Mouse (Mus musculus) stomach, postnatal 0 days (tissue): ENCODE data around the gene Gm21983. TPM values are rescaled to one million over a fixed set of nuclear protein-coding genes. Genes with fewer than 3 reads are reported as not detected.
A peak's percentile ranks its signal among the peaks of the same experiment; 100 is the strongest.

ENCODE experiments used
- ATAC-seq: fragments of 200-750 bp; cut with Nextera tagmentation; 2 replicates; pipeline ENCODE4 v1.8.0; 2017; ENCODE audit not compliant: low FRiP score, low TSS enrichment
- DNase-seq: peaks from one replicate; pipeline ENCODE4 v3.0.0-alpha.2; 2016; ENCODE audit warnings: low spot score
- H3K27ac ChIP-seq: fragments of 300-500 bp; sonication (generic); replicated peaks from 2 replicates; pipeline ENCODE4 v1.5.1; 2014; ENCODE audit warnings: mild to moderate bottlenecking, control low read depth
- H3K27me3 ChIP-seq: fragments of 300-500 bp; sonication (generic); 2 replicates; pipeline ENCODE4 v1.6.1; 2014; ENCODE audit warnings: low read length; ENCODE audit not compliant: control insufficient read depth, insufficient read depth
- H3K36me3 ChIP-seq: fragments of 300-500 bp; sonication (generic); 2 replicates; pipeline ENCODE4 v1.6.1; 2014; ENCODE audit warnings: low read length, mixed read lengths; ENCODE audit not compliant: control insufficient read depth, insufficient read depth
- H3K4me1 ChIP-seq: fragments of 300-500 bp; sonication (generic); replicated peaks from 2 replicates; pipeline ENCODE4 v1.6.1; 2014; ENCODE audit warnings: antibody characterized with exemption; ENCODE audit not compliant: control insufficient read depth, insufficient read depth
- H3K4me2 ChIP-seq: fragments of 300-500 bp; sonication (generic); replicated peaks from 2 replicates; pipeline ENCODE4 v1.6.1; 2014; ENCODE audit warnings: low read depth, mild to moderate bottlenecking, control low read depth, moderate library complexity
- H3K4me3 ChIP-seq: fragments of 300-500 bp; sonication (generic); 2 replicates; pipeline ENCODE4 v1.5.1; 2014; ENCODE audit warnings: low read depth, low read length, control low read depth
- H3K9ac ChIP-seq: fragments of 300-500 bp; sonication (generic); 2 replicates; pipeline ENCODE4 v1.6.1; 2014; ENCODE audit warnings: mild to moderate bottlenecking, low read length, control low read depth, mixed read lengths
- H3K9me3 ChIP-seq: fragments of 300-500 bp; sonication (generic); 2 replicates; pipeline ENCODE4 v1.6.1; 2016; ENCODE audit warnings: low read length; ENCODE audit not compliant: control insufficient read depth
- CTCF ChIP-seq: IDR thresholded peaks from 2 replicates; pipeline ENCODE4 v1.5.1; 2016; ENCODE audit warnings: antibody characterized with exemption, low read depth, mild to moderate bottlenecking, moderate library complexity
- EP300 ChIP-seq: optimal IDR thresholded peaks from 2 replicates; pipeline ENCODE3; 2016; ENCODE audit warnings: antibody characterized with exemption
- WGBS: fragments of 180-500 bp; shearing (Covaris S2); extraction: QIAGEN DNeasy Blood & Tissue Kit; methylation state at CpG from one replicate; pipeline ENCODE4 v1.1.7; 2014; 5-methylcytosine and 5-hydroxymethylcytosine counted together
- polyA plus RNA-seq: library from polyadenylated mRNA; unstranded; fragments of >200 nt; fragmentation: Nextera tagmentation; extraction: Ambion mirVana; gene quantifications from 2 replicates; pipeline ENCODE4 v1.2.1, GENCODE M21; 2015

Gm21983 gene
- polyA plus RNA-seq, 1 experiment from 2014 or later = not detected

DNA sequence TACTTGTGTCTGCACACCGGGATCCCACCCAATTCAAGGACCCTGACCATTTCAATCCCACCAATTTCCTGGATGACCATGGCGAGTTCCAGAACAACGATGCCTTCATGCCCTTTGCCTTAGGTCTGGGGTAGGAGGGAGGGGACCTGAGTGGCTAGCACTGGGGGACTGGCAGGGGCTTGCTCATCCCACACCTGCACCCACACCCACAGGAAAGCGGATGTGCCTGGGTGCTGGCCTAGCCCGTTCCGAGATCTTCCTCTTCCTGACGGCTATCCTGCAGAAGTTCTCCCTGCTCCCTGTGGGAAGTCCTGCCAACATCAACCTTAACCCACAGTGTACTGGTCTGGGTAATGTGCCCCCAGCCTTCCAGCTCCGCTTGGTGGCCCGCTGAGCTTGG is 22.7 kb downstream of the Gm21983 start:
- Histone ChIP-seq H3K9ac (no peak overlapping the region), H3K27ac (no peak overlapping the region), H3K4me3 (no peak overlapping the region), H3K36me3 (peaks cover 13% of the 10 kb centered on the region), H3K4me1 (0 out of 2 replicates have a peak, but pooled peaks cover 2% of the 10 kb centered on the region), H3K27me3 (no peaks in the 10 kb centered on the region), H3K9me3 (no peaks in the 10 kb centered on the region), H3K4me2 (no peak overlapping the region)
- WGBS = 96% methylated on average over 9 of the region's 9 CpGs
- no peak for DNase-seq
- TF ChIP-seq EP300 (no peak), CTCF (no peak)
- ATAC-seq = no peak

DNA sequence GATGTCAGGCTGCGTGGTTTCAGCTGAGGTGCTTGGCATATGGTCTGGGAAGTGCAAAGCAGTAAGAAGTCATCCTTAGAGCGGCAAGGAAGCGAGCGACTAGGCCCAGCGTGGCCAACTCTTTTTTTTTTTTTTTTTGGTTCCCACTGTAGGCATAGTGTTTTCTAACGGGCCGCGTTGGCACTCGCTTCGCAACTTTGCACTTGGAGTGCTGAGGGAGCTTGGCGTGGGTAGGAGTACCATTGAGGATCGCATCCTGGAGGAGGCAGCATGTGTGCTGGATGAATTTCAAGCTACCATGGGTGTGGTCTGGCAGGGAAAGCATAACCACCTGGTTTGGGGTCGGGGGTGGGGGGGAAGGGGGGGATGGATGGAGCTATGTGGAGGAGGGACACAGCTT is 24.9 kb downstream of the Gm21983 start:
- 0 out of 2 replicates have a peak, but pooled peaks cover 2% of the 10 kb centered on the region for H3K4me1 ChIP-seq
- no peaks in the 10 kb centered on the region for H3K27me3 ChIP-seq
- no peak for ATAC-seq

GRCm38 (mm10) chr7:27153205-27153764 is 27.6 kb downstream of the Gm21983 start, which contains the start of gene Cyp2t4:
Cyp2t4 (plus strand) TSS chr7:27153714.
- Histone ChIP-seq H3K4me3 (no peak within 1 kb of the TSS), H3K4me1 (no peaks in the 10 kb centered on the region), H3K9me3 (no peaks in the 10 kb centered on the region), H3K9ac (peak within 1 kb of the TSS; percentile 41; the same call in 1 of the 2 replicates), H3K27me3 (no peaks in the 10 kb centered on the region), H3K27ac (peak within 1 kb of the TSS; percentile 82), H3K36me3 (peaks cover 2% of the 10 kb centered on the region), H3K4me2 (no peak within 1 kb of the TSS)
- peak; percentile 81 for DNase-seq
- TF ChIP-seq CTCF (no peak), EP300 (no peak)
- ATAC-seq = peak; percentile 80
- 32% methylated on average over 10 of the region's 10 CpGs for WGBS

More for the DNA sequence above, 24.9 kb downstream of the Gm21983 start:
- no peak for DNase-seq
- Histone ChIP-seq H3K4me2 (no peak overlapping the region), H3K9me3 (no peaks in the 10 kb centered on the region), H3K36me3 (peaks cover 13% of the 10 kb centered on the region), H3K27ac (no peak overlapping the region), H3K4me3 (no peak overlapping the region), H3K9ac (no peak overlapping the region)
- WGBS = 80% methylated on average over 13 of the region's 13 CpGs
- TF ChIP-seq EP300 (no peak), CTCF (no peak)

GRCm38 (mm10) chr7:27136410-27136996 is 44.4 kb downstream of the Gm21983 start:
- Histone ChIP-seq H3K9me3 (no peaks in the 10 kb centered on the region), H3K4me1 (no peaks in the 10 kb centered on the region), H3K27ac (peak overlapping the region; percentile 58; the same call in 1 of the 2 replicates), H3K36me3 (no peaks in the 10 kb centered on the region), H3K4me3 (no peak overlapping the region), H3K4me2 (no peak overlapping the region), H3K9ac (no peak overlapping the region), H3K27me3 (no peaks in the 10 kb centered on the region)
- WGBS = 26% methylated on average over 8 of the region's 8 CpGs
- ATAC-seq (peak; percentile 47; the same call in 1 of the 2 replicates), DNase-seq (no peak)
- TF ChIP-seq CTCF = no peak
- TF ChIP-seq EP300 = peak; percentile 13

- no peaks in the 10 kb centered on the region for H3K27me3 ChIP-seq
- no peaks in the 10 kb centered on the region for H3K9me3 ChIP-seq
- H3K4me2 ChIP-seq = no peak overlapping the region
- H3K27ac ChIP-seq = no peak overlapping the region
- TF ChIP-seq EP300 = no peak
- TF ChIP-seq CTCF = no peak
- no peak for ATAC-seq
- no peak overlapping the region for H3K9ac ChIP-seq
- no peak overlapping the region for H3K4me3 ChIP-seq
- H3K36me3 ChIP-seq = no peaks in the 10 kb centered on the region
- no peak for DNase-seq
- WGBS = 72% methylated on average over 4 of the region's 4 CpGs
- no peaks in the 10 kb centered on the region for H3K4me1 ChIP-seq
Observed at GRCm38 (mm10) chr7:27133757-27134156, 47.1 kb downstream of the Gm21983 start.

DNA sequence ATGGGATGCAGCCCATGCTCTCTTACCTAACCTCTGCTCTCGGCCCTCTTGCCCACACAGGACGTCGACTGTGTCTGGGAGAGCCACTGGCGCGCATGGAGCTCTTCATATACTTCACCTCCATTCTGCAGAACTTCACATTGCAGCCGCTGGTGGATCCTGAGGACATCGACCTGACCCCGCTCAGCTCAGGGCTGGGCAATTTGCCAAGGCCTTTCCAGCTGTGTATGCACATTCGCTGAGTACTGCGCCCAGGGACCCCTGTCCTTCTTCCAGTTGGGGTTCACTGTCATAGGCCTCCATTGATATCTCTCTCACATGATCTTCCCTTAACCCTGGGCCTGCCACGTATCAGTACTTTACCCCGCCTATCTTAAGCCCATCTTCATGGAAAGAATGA is 47.7 kb downstream of the Gm21983 start:
- Histone ChIP-seq H3K27me3 (no peaks in the 10 kb centered on the region), H3K4me3 (no peak overlapping the region), H3K4me2 (no peak overlapping the region), H3K27ac (no peak overlapping the region), H3K4me1 (no peaks in the 10 kb centered on the region), H3K9ac (no peak overlapping the region), H3K9me3 (no peaks in the 10 kb centered on the region), H3K36me3 (no peaks in the 10 kb centered on the region)
- DNase-seq = no peak
- TF ChIP-seq EP300 = no peak
- no peak for TF ChIP-seq CTCF
- WGBS = 40% methylated on average over 12 of the region's 12 CpGs
- no peak for ATAC-seq
